Mouse (Mus musculus): ENCODE data around the gene Wdr70.

- no peak for TF ChIP-seq CTCF (IDR thresholded peaks at IDR 0.05; ENCODE audit: low read depth, low read length)
- TF ChIP-seq GATA1 (IDR thresholded peaks at IDR 0.05; ENCODE audit: borderline replicate concordance, low read length) = no peak
- TF ChIP-seq POLR2AphosphoS5 (IDR thresholded peaks at IDR 0.05; ENCODE audit: insufficient replicate concordance, low read depth, low read length) = no peak
- no peak for TF ChIP-seq TAL1 (conservative IDR thresholded peaks at IDR 0.05; ENCODE audit: low read depth, low read length)
- no peak for TF ChIP-seq GATA2 (IDR thresholded peaks at IDR 0.05; ENCODE audit: borderline replicate concordance, low read depth, low read length)
Measured at GRCm38 (mm10) chr15:7841664-7842063, 257.3 kb downstream of the Wdr70 start.
